ENCODE assay signal across 28 mouse cellular contexts in genomic region chr13:24082153-24082552, GRCm38 (mm10).
A peak's percentile ranks its signal among the peaks of the same experiment; 100 is the strongest.
DNase-seq lines count a peak whose midpoint lies in the region; ATAC-seq lines count a peak whose summit lies in the region.
"Had no signal": no experiment of that assay in that cellular context is flagged by ENCODE, and none has a peak within 500 bp of the region (broad histone marks: within the 10 kb centered on the region; RNA-seq: fewer than 3 reads in every experiment).

No protein-coding gene starts in this region.

- peak overlapping the region; percentile 65 for H3K27ac ChIP-seq in forebrain, embryonic 16.5 days (ENCODE audit: low read length)
- H3K27ac ChIP-seq in forebrain, embryonic 11.5 days (ENCODE audit: low read depth, low read length): no peak overlapping the region
- H3K27ac ChIP-seq in hindbrain, embryonic 16.5 days (ENCODE audit: low read depth, low read length): no peak overlapping the region
- H3K27ac ChIP-seq in hindbrain, embryonic 13.5 days: no peak overlapping the region
- H3K27ac ChIP-seq: embryonic facial prominence, embryonic 10.5 days; embryonic facial prominence, embryonic 13.5 days; heart, adult 2 months; heart, embryonic 10.5 days; heart, embryonic 13.5 days; hindbrain, embryonic 15.5 days; intestine, embryonic 15.5 days had no signal

- H3K9ac ChIP-seq in forebrain, embryonic 16.5 days (replicated peaks; ENCODE audit: low read depth, low read length): no peak overlapping the region
- no peak overlapping the region for H3K9ac ChIP-seq in forebrain, embryonic 11.5 days (ENCODE audit: low read length)
- H3K9ac ChIP-seq in hindbrain, embryonic 16.5 days (ENCODE audit: low read depth, low read length): no peak overlapping the region
- no peak overlapping the region for H3K9ac ChIP-seq in hindbrain, embryonic 13.5 days
- H3K9ac ChIP-seq: embryonic facial prominence, embryonic 13.5 days; heart, embryonic 13.5 days; hindbrain, embryonic 15.5 days; intestine, embryonic 15.5 days had no signal

- DNase-seq in cerebellum, adult 9-10 months: peak; percentile 9
- no peak for DNase-seq in cerebellum, postnatal 36 days
- DNase-seq in forebrain, embryonic 11.5 days (ENCODE audit: low spot score): no peak
- DNase-seq in spleen, adult 12 weeks (ENCODE audit: low spot score): no peak
- DNase-seq: adrenal gland, postnatal 10 days; adrenal gland, postnatal 36 days; B cell, adult 2 months; embryo, embryonic 11 days; gastrocnemius, postnatal 10 days; gastrocnemius, postnatal 36 days; heart, adult 2 months; heart, postnatal 14 days; heart, postnatal 4 days; kidney, adult 11 months; kidney, adult 8-10 months had no signal

- WGBS in forebrain, embryonic 16.5 days: 62% methylated on average over 4 of the region's 4 CpGs
- WGBS in forebrain, embryonic 11.5 days: 67% methylated on average over 4 of the region's 4 CpGs
- 66% methylated on average over 4 of the region's 4 CpGs for WGBS in hindbrain, embryonic 16.5 days
- WGBS in hindbrain, embryonic 13.5 days: 77% methylated on average over 4 of the region's 4 CpGs

- no peaks in the 10 kb centered on the region for H3K36me3 ChIP-seq in forebrain, embryonic 16.5 days (ENCODE audit: control insufficient read depth, insufficient read depth)
- no peaks in the 10 kb centered on the region for H3K36me3 ChIP-seq in forebrain, embryonic 11.5 days (ENCODE audit: control insufficient read depth, insufficient read depth, low read length)
- 0 out of 2 replicates have a peak, but pooled peaks cover 2% of the 10 kb centered on the region for H3K36me3 ChIP-seq in hindbrain, embryonic 16.5 days (ENCODE audit: control insufficient read depth, insufficient read depth, low read length)
- H3K36me3 ChIP-seq in hindbrain, embryonic 13.5 days: 0 out of 2 replicates have a peak, but pooled peaks cover 2% of the 10 kb centered on the region
- H3K36me3 ChIP-seq: G1E; heart, embryonic 10.5 days; heart, embryonic 13.5 days; intestine, embryonic 15.5 days had no signal

- H3K4me1 ChIP-seq in forebrain, embryonic 16.5 days (replicated peaks; ENCODE audit: control insufficient read depth, insufficient read depth, low read length): peaks cover 7% of the 10 kb centered on the region
- H3K4me1 ChIP-seq in forebrain, embryonic 11.5 days (replicated peaks; ENCODE audit: control insufficient read depth, insufficient read depth, low read length): no peaks in the 10 kb centered on the region
- no peaks in the 10 kb centered on the region for H3K4me1 ChIP-seq in hindbrain, embryonic 16.5 days (ENCODE audit: control insufficient read depth, insufficient read depth, low read depth, low read length)
- H3K4me1 ChIP-seq in hindbrain, embryonic 13.5 days (replicated peaks): no peaks in the 10 kb centered on the region
- H3K4me1 ChIP-seq: embryonic facial prominence, embryonic 10.5 days; embryonic facial prominence, embryonic 13.5 days; heart, embryonic 10.5 days; heart, embryonic 13.5 days; hindbrain, embryonic 15.5 days; intestine, embryonic 15.5 days had no signal

- H3K4me2 ChIP-seq in forebrain, embryonic 16.5 days (ENCODE audit: low read length): no peak overlapping the region
- no peak overlapping the region for H3K4me2 ChIP-seq in forebrain, embryonic 11.5 days (ENCODE audit: low read depth, low read length, severe bottlenecking)
- no peak overlapping the region for H3K4me2 ChIP-seq in hindbrain, embryonic 16.5 days (ENCODE audit: low read length)
- H3K4me2 ChIP-seq in hindbrain, embryonic 13.5 days: no peak overlapping the region
- H3K4me2 ChIP-seq: embryonic facial prominence, embryonic 13.5 days; heart, embryonic 13.5 days; hindbrain, embryonic 15.5 days; intestine, embryonic 15.5 days had no signal

- ATAC-seq in forebrain, embryonic 16.5 days: peak; percentile 39
- ATAC-seq in forebrain, embryonic 11.5 days (replicated peaks; ENCODE audit: low FRiP score): no peak
- ATAC-seq in hindbrain, embryonic 16.5 days: peak; percentile 38; the same call in 1 of the 2 replicates
- no peak for ATAC-seq in hindbrain, embryonic 13.5 days (ENCODE audit: low FRiP score)
- ATAC-seq: intestine, embryonic 15.5 days; Patski had no signal

- H3K9me3 ChIP-seq in forebrain, embryonic 16.5 days (ENCODE audit: control insufficient read depth, low read length): no peaks in the 10 kb centered on the region
- no peaks in the 10 kb centered on the region for H3K9me3 ChIP-seq in forebrain, embryonic 11.5 days (ENCODE audit: control insufficient read depth, low read length)
- no peaks in the 10 kb centered on the region for H3K9me3 ChIP-seq in hindbrain, embryonic 16.5 days (ENCODE audit: control insufficient read depth, low read length)
- no peaks in the 10 kb centered on the region for H3K9me3 ChIP-seq in hindbrain, embryonic 13.5 days
- H3K9me3 ChIP-seq: embryonic facial prominence, embryonic 10.5 days; embryonic facial prominence, embryonic 13.5 days; G1E; heart, embryonic 10.5 days; heart, embryonic 13.5 days; hindbrain, embryonic 15.5 days; intestine, embryonic 15.5 days had no signal

- no peak overlapping the region for H3K4me3 ChIP-seq in forebrain, embryonic 16.5 days (replicated peaks; ENCODE audit: low read length)
- no peak overlapping the region for H3K4me3 ChIP-seq in forebrain, embryonic 11.5 days (ENCODE audit: low read depth, low read length)
- no peak overlapping the region for H3K4me3 ChIP-seq in hindbrain, embryonic 16.5 days (ENCODE audit: low read length)
- no peak overlapping the region for H3K4me3 ChIP-seq in hindbrain, embryonic 13.5 days
- H3K4me3 ChIP-seq: embryonic facial prominence, embryonic 10.5 days; embryonic facial prominence, embryonic 13.5 days; erythroblast, embryonic 14.5 days; heart, adult 2 months; heart, embryonic 10.5 days; heart, embryonic 13.5 days; hindbrain, embryonic 15.5 days; intestine, embryonic 15.5 days had no signal

- no peaks in the 10 kb centered on the region for H3K27me3 ChIP-seq in forebrain, embryonic 16.5 days (replicated peaks; ENCODE audit: control insufficient read depth, insufficient read depth, low read length)
- no peaks in the 10 kb centered on the region for H3K27me3 ChIP-seq in forebrain, embryonic 11.5 days (ENCODE audit: control insufficient read depth, insufficient read depth, low read length)
- no peaks in the 10 kb centered on the region for H3K27me3 ChIP-seq in hindbrain, embryonic 16.5 days (replicated peaks; ENCODE audit: control insufficient read depth, insufficient read depth, low read length)
- H3K27me3 ChIP-seq in hindbrain, embryonic 13.5 days: no peaks in the 10 kb centered on the region
- H3K27me3 ChIP-seq: CH12.LX; embryonic facial prominence, embryonic 13.5 days; heart, embryonic 13.5 days; hindbrain, embryonic 15.5 days; intestine, embryonic 15.5 days; Patski had no signal

Comparison
In these comparisons a context has a peak if more than half of its experiments do, and no peak if none do; other contexts are left out.
1. ATAC-seq: peak in forebrain, embryonic 16.5 days (single experiment) and hindbrain, embryonic 16.5 days (single experiment); none in forebrain, embryonic 11.5 days (single experiment) and hindbrain, embryonic 13.5 days (single experiment).